In the genomic region with DNA sequence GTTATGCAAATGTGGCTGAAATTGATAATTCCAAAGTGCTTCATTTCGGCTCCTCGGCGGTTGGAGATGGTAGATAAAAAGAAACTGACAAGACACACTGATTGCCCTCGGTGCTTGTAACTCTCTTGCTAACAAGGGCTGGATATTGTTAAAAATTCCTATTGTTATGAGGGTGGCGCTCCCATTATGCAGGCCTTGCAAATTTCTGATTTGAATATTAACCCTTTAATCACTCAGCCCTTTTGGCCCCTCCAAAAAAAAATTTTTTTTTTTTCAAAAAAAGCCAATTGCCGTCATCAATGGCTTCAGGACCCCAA, we compare ENCODE assay signal across 10 mouse cellular contexts.
DNase-seq lines count a peak whose midpoint lies in the region; ATAC-seq lines count a peak whose summit lies in the region.
"Had no signal": no experiment of that assay in that cellular context is flagged by ENCODE, and none has a peak within 500 bp of the region (broad histone marks: within the 10 kb centered on the region; RNA-seq: fewer than 3 reads in every experiment).

No protein-coding gene starts in this region.

- peak overlapping the region; percentile 30 for H3K4me3 ChIP-seq in heart, embryonic 15.5 days
- H3K4me3 ChIP-seq in embryonic facial prominence, embryonic 11.5 days (ENCODE audit: low read depth, low read length) = no peak overlapping the region
- peak overlapping the region; percentile 17 for H3K4me3 ChIP-seq in hindbrain, embryonic 14.5 days (replicated peaks; ENCODE audit: low read length)
- peak overlapping the region; percentile 26; the same call in 1 of the 2 replicates for H3K4me3 ChIP-seq in midbrain, embryonic 11.5 days (ENCODE audit: low read depth, low read length)

- no peak for DNase-seq in heart, adult 11 months
- DNase-seq in embryonic facial prominence, embryonic 11.5 days (ENCODE audit: low spot score) = peak; percentile 35
- no peak for DNase-seq in hindbrain, embryonic 14.5 days (ENCODE audit: low spot score)
- no peak for DNase-seq in midbrain, embryonic 11.5 days (ENCODE audit: low spot score, missing footprints)
- DNase-seq in cerebellum, adult 8-10 months = no peak
- no peak for DNase-seq in testis, postnatal 10 days (ENCODE audit: low spot score)
- DNase-seq in frontal cortex, postnatal 36 days (ENCODE audit: low spot score in 2 of 2) = no peak

- H3K36me3 ChIP-seq in heart, embryonic 15.5 days = no peaks in the 10 kb centered on the region
- H3K36me3 ChIP-seq in embryonic facial prominence, embryonic 11.5 days (replicated peaks; ENCODE audit: control insufficient read depth, insufficient read depth, low read depth, low read length) = no peaks in the 10 kb centered on the region
- H3K36me3 ChIP-seq in hindbrain, embryonic 14.5 days (replicated peaks; ENCODE audit: control insufficient read depth, insufficient read depth) = no peaks in the 10 kb centered on the region
- H3K36me3 ChIP-seq in midbrain, embryonic 11.5 days (ENCODE audit: control insufficient read depth, insufficient read depth, low read length) = no peaks in the 10 kb centered on the region

- 15% methylated on average over 6 of the region's 6 CpGs for WGBS in heart, embryonic 15.5 days
- WGBS in embryonic facial prominence, embryonic 11.5 days = 4% methylated on average over 6 of the region's 6 CpGs
- WGBS in hindbrain, embryonic 14.5 days = 3% methylated on average over 6 of the region's 6 CpGs
- WGBS in midbrain, embryonic 11.5 days = 3% methylated on average over 6 of the region's 6 CpGs

- peak overlapping the region; percentile 42 for H3K4me2 ChIP-seq in heart, embryonic 15.5 days
- peak overlapping the region; percentile 32 for H3K4me2 ChIP-seq in embryonic facial prominence, embryonic 11.5 days (ENCODE audit: low read depth, low read length)
- H3K4me2 ChIP-seq in hindbrain, embryonic 14.5 days (replicated peaks) = peak overlapping the region; percentile 53
- H3K4me2 ChIP-seq in midbrain, embryonic 11.5 days = peak overlapping the region; percentile 57

- H3K9ac ChIP-seq in heart, embryonic 15.5 days = no peak overlapping the region
- H3K9ac ChIP-seq in embryonic facial prominence, embryonic 11.5 days (replicated peaks; ENCODE audit: low read length) = no peak overlapping the region
- H3K9ac ChIP-seq in hindbrain, embryonic 14.5 days = peak overlapping the region; percentile 38
- no peak overlapping the region for H3K9ac ChIP-seq in midbrain, embryonic 11.5 days (ENCODE audit: low read length)

- H3K4me1 ChIP-seq in heart, embryonic 15.5 days (replicated peaks) = peaks cover 8% of the 10 kb centered on the region
- H3K4me1 ChIP-seq in embryonic facial prominence, embryonic 11.5 days (ENCODE audit: control insufficient read depth, insufficient read depth, low read length) = peaks cover 2% of the 10 kb centered on the region; the same call in 1 of the 2 replicates
- peaks cover 40% of the 10 kb centered on the region for H3K4me1 ChIP-seq in hindbrain, embryonic 14.5 days (replicated peaks; ENCODE audit: control insufficient read depth, insufficient read depth, low read length)
- peaks cover 52% of the 10 kb centered on the region for H3K4me1 ChIP-seq in midbrain, embryonic 11.5 days (ENCODE audit: control insufficient read depth, insufficient read depth, low read length)

- H3K27me3 ChIP-seq in heart, embryonic 15.5 days = peaks cover 80% of the 10 kb centered on the region
- peaks cover 17% of the 10 kb centered on the region for H3K27me3 ChIP-seq in embryonic facial prominence, embryonic 11.5 days (ENCODE audit: control insufficient read depth, insufficient read depth, low read length)
- H3K27me3 ChIP-seq in hindbrain, embryonic 14.5 days (ENCODE audit: control insufficient read depth, insufficient read depth, low read length) = peaks cover 17% of the 10 kb centered on the region
- peaks cover 10% of the 10 kb centered on the region for H3K27me3 ChIP-seq in midbrain, embryonic 11.5 days (ENCODE audit: control insufficient read depth, insufficient read depth, low read length)

- ATAC-seq in heart, embryonic 15.5 days (replicated peaks; ENCODE audit: insufficient number of reproducible peaks, insufficient read depth, low FRiP score, low read depth) = no peak
- ATAC-seq in embryonic facial prominence, embryonic 11.5 days (replicated peaks; ENCODE audit: insufficient number of reproducible peaks, low FRiP score, low TSS enrichment, low read depth) = no peak
- no peak for ATAC-seq in hindbrain, embryonic 14.5 days (ENCODE audit: low FRiP score)
- ATAC-seq in midbrain, embryonic 11.5 days (ENCODE audit: low FRiP score) = peak; percentile 36; the same call in 1 of the 2 replicates
- ATAC-seq: activated CD4-positive, CD25-positive, alpha-beta regulatory T cell, adult 4 months had no signal

- H3K9me3 ChIP-seq in heart, embryonic 15.5 days (replicated peaks) = no peaks in the 10 kb centered on the region
- H3K9me3 ChIP-seq in embryonic facial prominence, embryonic 11.5 days (replicated peaks; ENCODE audit: control insufficient read depth, low read length) = no peaks in the 10 kb centered on the region
- no peaks in the 10 kb centered on the region for H3K9me3 ChIP-seq in hindbrain, embryonic 14.5 days (ENCODE audit: control insufficient read depth, low read length)
- no peaks in the 10 kb centered on the region for H3K9me3 ChIP-seq in midbrain, embryonic 11.5 days (ENCODE audit: control insufficient read depth, low read length)

- H3K27ac ChIP-seq in heart, embryonic 15.5 days = no peak overlapping the region
- no peak overlapping the region for H3K27ac ChIP-seq in embryonic facial prominence, embryonic 11.5 days (replicated peaks; ENCODE audit: low read depth, low read length)
- peak overlapping the region; percentile 73 for H3K27ac ChIP-seq in hindbrain, embryonic 14.5 days
- no peak overlapping the region; the same call in 1 of the 2 replicates for H3K27ac ChIP-seq in midbrain, embryonic 11.5 days (ENCODE audit: low read depth, low read length)
- H3K27ac ChIP-seq: macrophage had no signal
